Mouse (Mus musculus) megakaryocyte, embryonic 14.5 days (primary cell): ENCODE measurements around the gene Ltbp1.

Source experiments
- FLI1 ChIP-seq: IDR thresholded peaks from 2 replicates; pipeline ENCODE4 v1.6.1; 2012; ENCODE audit warnings: low read length, inconsistent platforms, mixed read lengths
- GATA1 ChIP-seq: IDR thresholded peaks from 3 replicates; pipeline ENCODE4 v1.6.1; 2012; ENCODE audit warnings: mixed read lengths, low read length, inconsistent platforms, borderline replicate concordance

DNA sequence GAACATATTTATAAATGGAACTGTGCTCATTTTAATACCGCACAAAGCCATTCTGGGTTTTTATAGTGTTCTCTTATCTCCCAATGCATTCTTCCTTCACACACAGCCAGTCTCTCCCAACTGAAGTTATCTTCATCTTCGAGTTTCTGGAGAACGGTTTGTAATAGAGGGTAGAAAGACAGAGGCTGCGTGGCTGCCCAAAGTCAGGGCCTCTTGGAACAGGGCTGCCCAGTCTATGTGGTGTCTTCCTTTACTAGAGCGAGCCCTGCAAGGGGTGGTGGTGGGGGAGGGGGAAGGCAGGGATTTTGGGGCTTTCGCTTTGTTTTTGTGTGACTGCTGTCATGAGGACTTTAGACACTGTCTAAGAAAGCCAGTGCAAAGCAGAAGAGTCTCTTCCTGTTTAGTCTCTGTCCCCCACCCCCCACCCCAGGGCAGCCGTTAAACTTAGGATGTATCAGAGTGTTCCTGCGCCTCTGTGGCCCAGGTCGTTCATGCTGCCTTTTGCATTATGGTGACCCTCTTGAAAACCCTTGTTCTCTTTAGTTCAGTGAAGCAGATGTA lies 37.1 kb upstream of the Ltbp1 start:
- TF ChIP-seq GATA1 (no peak), FLI1 (no peak)
